Mouse (Mus musculus) layer of hippocampus, postnatal 10 days (tissue): ENCODE results near the gene Serpinb2. TPM values are rescaled to one million over a fixed set of nuclear protein-coding genes. Genes with fewer than 3 reads are reported as not detected.

Experiments used
- DNase-seq, 2 experiments: peaks; one replicate each; pipeline ENCODE4 v3.0.0; 2021; ENCODE audit warnings: low spot score in 2 of 2
- long read RNA-seq: library from polyadenylated mRNA; stranded (forward); transcript quantifications from one replicate; pipeline ENCODE4 v2.0.0, GENCODE M21; 2023
- total RNA-seq, 2 experiments: library from RNA; stranded (reverse); gene quantifications; 2 replicates each; pipeline ENCODE4 v1.2.3; 2021

Serpinb2 gene
- not detected for total RNA-seq
- long read RNA-seq: 0 reads

DNA sequence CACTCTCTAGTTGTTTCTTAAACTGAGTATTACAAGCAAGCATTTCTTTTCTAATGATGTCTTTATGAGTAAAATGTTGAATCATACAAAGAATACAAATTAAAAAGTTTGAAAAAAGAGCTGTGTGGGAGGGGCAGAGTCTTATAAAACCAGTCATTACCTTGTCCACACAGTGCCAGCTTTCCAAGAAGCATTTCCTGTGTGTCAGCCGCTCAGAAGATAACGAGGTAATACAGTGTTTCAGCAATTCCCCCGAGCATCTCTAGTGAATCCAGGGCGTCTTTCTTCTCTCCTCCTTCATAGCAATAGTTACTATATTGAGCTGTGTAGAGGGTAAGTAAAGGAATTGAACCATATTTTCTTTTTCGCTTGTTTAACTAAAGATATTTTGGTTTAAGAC, at the start of gene Serpinb2:
Serpinb2 (plus strand) TSS at position 172 of the 400 bp plus-strand sequence.
- DNase-seq: no peak

DNA sequence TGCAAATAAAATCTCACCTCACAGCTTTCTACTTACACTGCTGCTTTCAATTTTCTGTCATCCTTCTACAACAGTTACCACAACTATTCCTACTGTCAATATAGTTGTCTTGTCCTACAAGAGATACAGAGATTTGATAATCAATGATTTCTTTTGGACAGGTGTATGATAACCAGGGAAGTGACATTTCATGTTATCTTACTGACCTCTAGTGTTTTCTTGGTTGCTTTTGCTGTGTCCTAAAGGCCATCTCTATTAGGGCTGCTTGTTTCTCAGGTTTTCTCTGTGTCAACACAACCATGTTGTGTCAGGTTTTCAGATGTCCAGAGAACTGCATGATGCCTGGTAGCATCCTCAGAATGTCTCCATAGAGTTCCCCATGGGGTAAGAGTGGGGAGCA, 31.3 kb upstream of the Serpinb2 start:
- no peak for DNase-seq

DNA sequence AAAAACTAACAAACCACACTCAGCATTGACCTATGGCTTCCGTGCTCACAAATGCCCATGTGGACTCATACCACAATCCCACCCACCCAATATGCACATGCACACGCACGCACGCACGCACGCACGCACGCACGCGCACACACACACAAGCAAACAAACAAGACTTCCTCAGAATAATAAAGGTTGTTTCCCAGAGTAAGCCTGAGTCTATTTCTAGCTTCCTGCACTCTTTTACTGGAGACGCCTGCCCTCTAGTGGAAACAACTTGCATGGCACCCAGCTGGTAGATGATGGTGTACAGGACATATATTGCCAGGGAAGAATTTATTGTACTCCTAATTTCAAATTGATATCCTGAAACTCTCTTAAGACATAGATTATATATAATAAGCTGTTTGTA, 29.8 kb upstream of the Serpinb2 start:
- DNase-seq: peak; percentile 88 to 90

DNA sequence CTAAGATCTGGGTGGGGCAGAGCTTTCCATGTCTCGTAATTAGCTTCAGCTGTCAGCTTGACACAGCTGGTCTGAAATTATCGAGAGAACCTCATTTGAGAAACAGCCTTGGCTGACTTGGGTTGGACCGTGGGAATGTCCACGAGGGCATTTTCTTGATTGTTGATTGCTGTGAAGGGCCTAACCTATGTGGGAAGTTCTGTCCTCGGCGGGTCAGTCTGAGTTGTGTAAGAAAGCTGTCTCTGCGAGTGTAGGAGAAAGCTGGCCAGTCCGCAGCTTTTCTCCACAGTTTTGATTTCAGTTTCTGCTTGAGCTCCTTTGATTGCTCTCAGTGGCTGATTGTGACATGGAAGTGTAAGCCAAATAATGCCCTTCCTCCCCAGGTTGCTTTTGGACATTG, 21.6 kb upstream of the Serpinb2 start:
- DNase-seq: no peak

DNA sequence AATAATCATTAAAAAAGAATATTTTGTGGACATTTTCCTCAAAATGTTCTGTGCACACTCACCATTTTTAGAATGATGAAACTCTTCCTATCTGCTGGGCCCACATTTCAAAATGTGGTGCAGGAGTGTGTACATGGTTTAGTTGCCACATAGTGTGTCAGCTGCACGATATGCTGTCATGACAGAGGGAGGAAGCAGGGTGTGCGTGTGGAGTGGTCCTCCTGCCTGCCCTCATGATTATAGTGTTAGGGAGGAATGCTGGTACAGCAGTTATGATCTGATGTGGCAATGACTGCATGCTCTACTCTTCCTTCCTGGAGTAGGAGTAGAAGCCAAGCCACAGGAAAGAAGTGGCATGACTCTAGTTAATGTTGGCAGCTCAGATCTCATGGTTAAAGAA, 14.4 kb upstream of the Serpinb2 start:
- DNase-seq: no peak

DNA sequence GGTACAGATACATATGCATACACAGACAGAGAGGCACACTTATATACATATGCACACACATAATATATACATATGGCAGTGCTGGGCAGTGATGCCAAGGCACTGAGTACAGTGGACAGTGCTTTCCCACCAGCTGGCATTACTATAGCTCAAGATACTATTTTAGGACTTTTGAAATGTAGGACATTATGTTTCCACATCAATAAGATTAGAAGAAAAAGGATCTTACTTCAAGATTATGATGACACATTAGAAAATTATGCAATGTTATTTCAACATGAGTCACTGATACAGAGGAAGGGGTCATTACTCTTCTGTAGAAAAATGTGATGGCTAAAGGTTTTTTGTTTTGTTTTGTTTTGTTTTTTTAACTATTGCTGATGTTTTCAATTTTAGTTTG, 9.2 kb upstream of the Serpinb2 start:
- DNase-seq: no peak

DNA sequence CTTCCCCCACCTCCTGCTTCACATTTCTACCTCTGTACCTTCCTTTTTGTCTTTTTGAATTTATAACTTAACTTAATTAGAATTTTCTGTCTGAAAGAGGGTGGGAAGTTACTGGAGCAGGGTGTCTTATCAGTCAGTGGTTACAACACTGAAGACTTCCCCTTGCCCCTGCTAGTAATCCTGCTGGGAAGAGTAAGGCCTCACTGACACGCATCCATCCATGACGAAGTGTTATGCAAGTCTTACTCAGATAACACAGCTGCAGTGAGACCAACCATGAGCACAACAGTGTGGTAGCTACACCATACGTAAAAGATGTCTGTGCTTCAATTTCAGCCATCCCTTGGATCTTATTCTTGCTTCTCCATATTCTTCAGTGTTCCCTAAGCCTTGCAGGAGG, 7.9 kb upstream of the Serpinb2 start:
- no peak for DNase-seq

DNA sequence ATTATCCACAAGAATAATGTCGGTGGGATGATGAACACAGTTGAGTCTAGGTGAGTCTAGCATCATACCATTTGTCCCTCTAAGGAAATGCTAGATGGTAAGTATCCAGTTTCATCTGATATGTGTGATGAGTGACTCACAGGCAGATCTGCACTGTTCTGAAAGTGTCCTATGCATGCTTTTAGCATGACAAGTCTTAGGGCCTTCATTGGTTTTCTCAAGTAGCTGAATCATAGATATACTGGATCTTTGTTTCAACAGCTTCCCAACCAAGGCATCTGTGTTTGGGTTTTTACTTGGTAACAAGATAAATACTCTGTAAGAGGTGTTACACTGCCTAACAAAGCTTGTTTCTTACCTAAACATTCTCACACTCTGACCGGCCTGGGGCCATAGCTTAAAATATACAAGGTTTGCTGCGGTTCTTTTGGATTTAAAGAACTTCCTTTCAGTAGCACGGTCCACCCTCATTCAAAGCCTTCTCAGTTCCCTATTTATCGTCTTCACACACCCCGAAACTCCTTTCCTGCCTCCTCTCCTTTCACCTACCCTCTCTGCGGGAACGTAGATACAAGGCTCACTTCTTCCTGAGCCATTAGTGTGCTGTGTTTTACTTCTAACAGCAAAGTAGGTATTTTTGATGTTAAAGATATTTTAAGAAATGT, 5.2 kb upstream of the Serpinb2 start:
- DNase-seq: no peak

DNA sequence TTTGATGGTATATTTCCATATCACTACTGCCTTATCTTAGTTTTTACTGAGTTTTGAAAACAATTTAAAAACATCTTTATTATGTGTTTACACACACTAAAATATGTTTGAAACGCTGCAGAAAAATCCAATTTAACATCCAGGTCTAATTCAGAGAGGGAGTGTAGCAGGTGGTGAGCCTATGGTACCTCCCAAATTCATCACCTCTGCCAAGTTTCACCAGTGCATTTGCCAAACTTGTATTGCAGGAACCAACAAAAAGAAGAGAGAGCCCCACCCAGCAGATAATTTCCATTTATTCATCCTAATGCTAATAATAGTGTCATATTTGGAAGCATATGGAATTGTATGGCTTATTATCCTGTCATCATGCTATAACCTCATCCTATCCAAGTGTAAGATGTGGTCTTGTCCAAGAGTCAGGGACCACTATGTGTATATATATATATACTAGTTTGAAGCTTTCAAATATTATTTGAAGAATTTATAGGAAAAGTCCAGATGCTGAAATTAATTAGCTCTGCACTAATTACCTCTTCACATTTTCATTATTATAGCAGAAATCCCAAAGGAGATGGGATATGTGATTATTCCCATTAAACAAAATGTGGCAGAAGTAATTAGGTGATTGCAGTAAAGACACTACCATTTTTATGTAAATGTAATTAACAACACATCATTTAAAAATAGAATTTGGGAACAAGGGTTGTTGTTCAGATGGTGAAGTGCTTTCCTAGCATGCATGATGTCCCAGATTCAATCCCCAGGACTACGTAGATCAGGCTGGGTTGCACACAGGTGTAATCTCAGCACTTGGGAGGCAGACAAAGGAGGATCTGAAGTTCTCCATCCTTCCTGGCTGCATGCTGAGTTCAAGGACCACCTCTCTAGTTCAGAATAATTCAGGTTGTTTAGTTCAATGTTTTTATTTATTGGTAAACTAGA, 1.2 kb downstream of the Serpinb2 start:
- no peak for DNase-seq

DNA sequence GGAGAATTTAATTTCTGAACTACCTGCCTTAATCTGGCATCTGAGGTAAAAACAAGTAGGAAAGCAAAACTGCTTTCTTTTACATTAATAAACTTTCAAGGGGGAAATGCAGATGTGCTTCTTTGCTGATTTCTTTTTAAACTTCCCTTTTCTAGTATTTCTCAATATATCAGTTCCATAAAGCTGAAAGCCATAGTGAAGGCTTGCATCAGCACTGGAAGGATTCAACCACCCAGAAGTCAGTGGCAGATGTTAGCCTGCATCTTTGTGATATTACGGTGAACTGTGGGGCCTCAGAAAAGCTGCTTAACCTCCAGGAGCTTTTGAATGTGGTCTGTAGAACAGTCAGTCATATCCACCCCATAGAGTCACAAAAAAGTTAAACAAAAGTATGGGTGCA, 2.3 kb downstream of the Serpinb2 start:
- no peak for DNase-seq

DNA sequence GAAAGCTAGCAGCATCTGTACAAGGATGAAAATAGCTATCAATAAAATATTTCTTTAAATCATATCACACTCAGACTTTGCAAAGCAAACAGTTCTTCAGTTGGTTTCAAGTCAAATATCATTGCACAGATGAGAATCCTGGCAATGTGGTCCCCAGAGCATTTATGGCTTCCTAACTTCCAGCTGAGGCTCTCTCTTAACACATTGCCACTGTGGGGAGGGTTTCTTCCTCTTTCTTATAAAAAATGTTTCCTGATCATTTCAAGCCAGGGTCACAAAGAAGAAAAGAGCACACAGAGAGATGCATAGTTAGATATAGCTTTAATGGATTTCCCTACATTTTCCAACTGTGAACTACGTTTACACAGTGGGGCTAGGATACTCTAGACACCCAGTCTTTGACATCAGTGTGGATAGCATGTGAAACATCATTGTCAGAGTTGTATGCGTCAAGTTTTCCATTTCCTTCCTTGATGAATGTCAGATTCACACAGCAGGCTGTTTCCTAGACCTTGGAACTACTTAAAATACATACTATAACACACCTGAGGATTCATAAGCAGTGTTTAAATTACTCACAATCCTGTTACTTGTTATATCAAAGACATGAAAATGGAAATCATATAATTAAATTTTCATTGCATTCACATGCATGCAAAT, 4.7 kb downstream of the Serpinb2 start:
- no peak for DNase-seq

DNA sequence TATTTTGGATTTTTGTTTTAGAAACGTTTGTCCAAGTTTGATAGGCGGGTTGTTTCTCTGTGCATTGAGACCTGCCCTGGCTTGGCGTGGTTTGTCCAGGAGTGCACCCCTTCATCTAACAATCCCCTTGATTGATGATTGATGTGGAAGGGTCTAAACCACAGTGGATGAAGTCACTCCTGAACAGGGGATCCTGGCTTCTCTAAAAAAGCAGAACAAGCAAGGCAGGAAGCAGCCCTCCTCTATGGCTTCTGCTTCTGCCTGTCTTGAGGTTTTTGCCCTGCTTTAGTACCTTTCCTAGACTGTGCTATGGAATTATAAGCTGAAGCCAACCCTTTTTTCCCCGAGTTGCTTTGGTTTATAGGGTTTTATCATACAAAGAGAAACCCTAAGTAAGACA, 14.4 kb downstream of the Serpinb2 start:
- DNase-seq: no peak

DNA sequence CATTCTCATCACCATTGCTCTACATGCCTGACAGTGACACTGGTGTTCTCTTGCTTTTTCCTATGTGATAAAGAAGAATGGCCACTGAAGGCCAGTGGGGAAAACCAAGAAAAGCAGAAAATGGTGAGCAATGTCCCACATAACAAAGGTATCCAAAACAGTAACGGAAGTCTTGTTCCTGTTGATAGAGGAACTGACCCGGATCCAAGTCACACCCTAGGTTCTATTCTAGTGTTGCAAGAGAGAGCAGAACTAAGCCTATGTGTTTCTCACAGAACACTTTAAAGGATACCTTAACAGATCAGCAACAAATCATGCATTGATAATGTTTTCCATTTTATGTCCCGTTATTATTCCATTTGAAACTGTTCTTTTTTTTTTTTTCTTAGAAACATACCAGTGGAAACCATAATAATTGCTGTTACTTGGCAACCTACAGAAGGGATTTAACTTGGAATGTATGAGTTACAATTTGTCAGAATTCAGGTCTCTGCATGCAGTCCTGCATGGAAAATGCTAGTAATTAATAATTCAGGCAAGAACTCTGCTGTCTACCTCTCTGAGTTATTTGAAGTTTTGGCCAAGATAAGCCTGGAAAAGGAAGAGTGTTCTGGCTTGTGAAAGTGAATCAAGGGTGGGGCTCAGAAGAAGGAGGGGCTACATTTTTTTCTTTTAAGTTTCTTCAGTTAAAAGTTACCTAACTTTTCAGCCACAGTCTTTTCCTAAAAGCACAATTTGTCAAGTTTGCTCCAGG, 17.3 kb downstream of the Serpinb2 start:
- DNase-seq: no peak

DNA sequence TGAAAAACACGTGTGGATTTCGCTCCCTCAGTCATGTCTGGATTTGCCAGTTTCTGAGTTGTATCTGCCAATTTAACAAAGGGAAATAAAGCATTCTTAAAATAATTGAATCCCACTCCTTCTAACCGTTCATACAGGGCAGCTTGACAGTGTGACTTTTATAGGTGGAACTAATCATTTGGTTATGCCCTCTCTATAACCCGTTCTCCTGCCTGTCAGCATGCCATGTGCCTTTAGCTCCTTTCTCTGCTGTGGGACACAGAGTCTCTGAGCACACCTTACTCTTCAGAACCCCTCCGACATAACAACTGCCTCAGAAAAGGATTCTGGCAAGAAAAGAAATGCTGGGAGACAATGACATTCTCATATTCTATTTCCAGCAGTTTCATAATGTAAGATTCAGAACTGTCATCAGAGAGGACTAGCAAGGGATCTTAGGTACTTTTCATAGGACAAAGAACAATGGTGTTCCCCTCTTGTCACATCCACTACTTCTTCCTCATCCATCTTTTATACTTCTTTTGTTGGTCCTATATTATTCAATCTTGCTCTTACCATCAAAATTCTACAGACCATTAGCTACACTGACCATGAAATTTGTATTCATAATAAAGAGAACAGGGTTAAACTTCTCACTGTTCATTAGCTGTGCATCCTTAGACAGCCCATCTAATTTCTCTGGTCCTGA, 18.3 kb downstream of the Serpinb2 start:
- DNase-seq: no peak

DNA sequence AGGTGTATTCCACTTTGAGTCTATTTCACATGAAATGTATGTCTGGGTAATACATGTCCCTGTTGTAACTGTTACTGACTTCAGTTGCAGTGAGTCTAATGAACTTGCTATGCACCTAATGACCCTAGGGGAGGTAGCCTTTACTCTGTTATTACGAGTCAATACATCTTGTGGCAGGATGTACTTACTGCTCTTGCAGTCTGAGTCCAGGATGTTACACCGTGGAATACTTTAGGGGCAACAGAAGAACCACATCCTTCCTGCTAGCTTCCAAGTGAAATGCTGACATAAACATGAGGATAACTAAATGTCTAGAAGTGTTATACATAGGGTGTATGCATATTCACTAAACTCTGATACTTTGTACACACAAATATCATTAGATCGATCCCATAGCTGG, 22.5 kb downstream of the Serpinb2 start:
- no peak for DNase-seq

DNA sequence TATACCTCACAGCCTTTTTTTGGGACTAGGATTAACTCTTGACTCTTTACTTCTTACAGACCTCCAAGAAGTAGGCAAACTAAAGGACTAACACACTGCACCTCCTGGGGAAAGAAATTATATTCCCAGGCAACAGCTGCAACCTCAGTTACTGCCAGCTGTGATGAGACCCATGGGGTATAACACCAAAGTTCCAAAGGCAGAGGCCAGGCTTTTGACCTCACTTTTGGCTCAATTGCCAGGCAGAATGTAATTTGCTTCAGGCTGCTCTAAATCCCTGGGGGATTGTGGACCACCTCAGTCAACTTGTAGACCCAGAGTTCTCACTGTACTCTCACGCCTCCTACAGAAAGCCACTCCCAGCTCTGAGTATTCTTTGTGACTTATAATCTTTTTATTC, 26.2 kb downstream of the Serpinb2 start:
- DNase-seq: no peak

DNA sequence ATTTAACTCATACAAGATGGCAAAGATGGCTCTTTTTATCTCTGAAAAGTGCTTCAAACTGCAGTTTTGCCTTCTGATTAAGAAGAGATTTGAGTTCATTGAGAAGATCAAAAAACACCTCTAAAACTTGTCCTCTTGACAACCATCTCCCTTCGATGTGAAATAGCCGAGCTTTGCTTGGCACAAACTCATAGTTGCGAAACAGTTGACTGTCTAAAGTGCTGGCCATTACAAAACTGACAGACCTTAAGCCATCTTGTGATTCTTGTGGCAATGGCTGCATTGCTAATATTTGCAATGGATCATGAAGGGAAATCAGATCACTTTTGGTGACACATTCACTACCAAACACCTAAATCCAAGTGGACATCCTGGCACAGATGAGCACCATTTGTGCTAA, 48.3 kb downstream of the Serpinb2 start:
- no peak for DNase-seq

DNA sequence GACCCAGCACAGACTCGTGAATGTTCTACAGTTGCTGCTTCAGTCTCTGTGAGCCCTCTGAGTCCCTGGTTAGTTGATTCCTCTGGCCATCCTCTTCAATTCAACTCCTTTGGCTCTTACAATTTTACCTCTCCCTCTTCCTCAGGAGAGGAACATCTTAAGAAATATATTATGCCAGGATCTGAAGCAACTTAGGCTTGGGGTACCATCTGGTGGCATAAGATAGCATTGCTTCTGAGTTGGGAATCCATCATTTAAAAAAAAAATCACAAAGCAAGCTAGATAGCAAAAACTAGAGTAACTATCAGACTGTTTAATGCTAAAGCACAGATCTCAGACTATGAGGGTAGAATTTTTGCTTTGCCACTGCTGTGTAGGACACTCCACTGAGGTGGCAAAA, 50.9 kb downstream of the Serpinb2 start:
- peak in 1 of 2 experiments; percentile 16 for DNase-seq

DNA sequence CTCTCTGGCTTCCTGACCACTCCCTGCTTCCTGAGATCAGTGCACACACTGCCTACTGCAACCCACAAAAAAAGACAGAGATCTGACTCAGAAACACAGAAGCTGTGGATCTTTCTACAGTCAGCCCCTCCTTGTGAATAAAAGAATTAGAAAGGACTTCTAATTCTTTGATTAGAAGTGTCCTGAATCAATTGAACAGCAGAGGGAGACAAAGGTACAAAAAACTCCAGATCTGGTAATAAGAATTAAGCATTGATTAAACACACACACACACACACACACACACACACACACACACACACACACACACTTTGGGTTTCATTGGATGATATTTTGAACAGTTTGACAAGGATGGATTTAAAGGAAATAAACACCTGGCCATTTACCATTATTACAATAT, 54.4 kb downstream of the Serpinb2 start:
- DNase-seq: no peak

DNA sequence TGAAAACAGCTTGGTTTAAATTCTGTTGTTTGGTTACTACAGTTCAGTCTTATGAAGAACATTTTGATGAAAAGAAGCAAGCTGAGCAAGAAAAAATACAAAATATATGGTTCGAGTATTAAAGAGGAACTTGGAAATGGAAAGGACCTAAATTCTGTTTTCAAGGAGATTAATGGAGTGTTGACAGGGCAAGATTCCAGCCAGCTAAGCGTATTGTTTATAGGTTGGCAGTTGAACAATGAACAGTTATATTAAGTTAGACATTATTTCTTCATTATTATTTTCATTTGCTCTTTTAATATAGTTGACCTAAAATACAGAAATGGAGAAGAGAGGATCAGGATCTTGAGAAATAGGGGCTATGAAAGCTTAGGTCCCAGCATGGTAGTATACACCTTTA, 64.9 kb downstream of the Serpinb2 start:
- no peak for DNase-seq

DNA sequence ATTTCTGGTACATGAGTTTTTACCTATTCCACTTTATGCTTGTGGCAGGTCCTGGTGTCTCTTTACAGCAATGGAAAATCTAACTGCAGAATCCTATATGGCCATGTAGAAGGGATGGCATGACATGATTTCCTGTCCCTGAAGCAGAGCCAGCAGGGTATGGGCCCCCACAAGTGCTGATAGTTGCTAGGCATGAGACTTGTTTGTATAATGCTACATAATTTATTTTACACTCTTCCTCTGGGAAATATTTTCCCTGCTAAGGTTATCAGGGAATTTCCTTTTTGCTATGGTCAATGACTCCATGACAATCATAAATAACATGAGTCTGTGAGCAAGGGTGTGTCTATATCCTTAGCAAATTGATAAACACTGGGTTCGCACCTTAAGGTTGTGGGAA, 66.3 kb downstream of the Serpinb2 start:
- no peak for DNase-seq
